Mouse (Mus musculus) left cerebral cortex, adult 8-10 months (tissue): ENCODE data around the gene Mapk3. TPM values are rescaled to one million over a fixed set of nuclear protein-coding genes. Genes with fewer than 3 reads are reported as not detected.
"Not testable (repeated sequence)": the region's sequence is repeated elsewhere in the genome, so short reads cannot be mapped to it uniquely, and the experiment has no call there.

Experiments used
- DNase-seq, 2 experiments: peaks; one replicate each; pipeline ENCODE4 v3.0.0; 2022; ENCODE audit warnings: low spot score in 2 of 2
- total RNA-seq, 4 experiments: library from RNA; stranded (reverse); gene quantifications; 2 replicates each; pipeline ENCODE4 v1.2.4; 2022

Mapk3 gene
- 100 to 1,000 TPM; 183 to 207 (median 190) TPM for total RNA-seq

GRCm38 (mm10) chr7:126759050-126759671, at the start of gene Mapk3:
TSS of gene Mapk3 (plus strand) at chr7:126759601.
- peak; percentile 68 to 90 for DNase-seq

DNA sequence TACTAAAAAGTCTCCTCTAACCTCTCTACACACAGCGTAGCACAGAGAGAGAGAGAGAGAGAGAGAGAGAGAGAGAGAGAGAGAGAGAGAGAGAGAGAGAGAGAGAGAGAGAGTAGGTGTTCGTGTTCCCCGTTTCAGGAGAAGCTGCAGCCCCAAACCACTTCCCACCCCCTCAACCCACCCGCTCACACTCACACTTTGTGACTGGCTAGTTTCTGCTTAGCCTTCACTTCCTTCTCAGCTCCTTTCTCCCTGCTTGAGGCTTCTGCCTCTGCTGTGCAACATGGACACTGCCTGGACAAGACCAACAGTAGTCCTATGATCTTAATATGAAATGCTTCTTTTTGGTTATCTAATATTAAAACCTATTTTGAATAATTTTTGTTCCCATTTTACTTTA, 49.1 kb upstream of the Mapk3 start:
- DNase-seq: no peak

DNA sequence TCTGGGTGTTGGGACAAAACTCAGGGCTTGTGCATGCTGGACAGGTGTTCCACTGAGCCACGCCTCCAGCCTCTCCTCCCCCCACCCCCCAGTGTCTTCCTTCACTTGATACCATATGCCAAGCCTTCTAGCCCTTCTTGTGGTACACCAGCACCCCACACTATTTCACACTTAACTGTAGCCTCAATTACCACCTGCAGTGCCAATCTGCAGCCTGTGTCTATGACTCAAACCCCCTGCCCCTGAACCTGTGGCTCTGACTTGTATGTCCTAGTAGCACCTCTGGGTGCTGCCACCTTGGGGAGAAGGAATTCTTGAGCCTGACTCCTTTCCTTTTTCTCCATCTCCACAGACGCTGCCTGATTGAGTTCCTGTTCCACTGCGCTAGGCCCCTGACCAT, 47.5 kb upstream of the Mapk3 start:
- no peak for DNase-seq

- no peak for DNase-seq
Observed at GRCm38 (mm10) chr7:126715679-126716078, 43.7 kb upstream of the Mapk3 start.

DNA sequence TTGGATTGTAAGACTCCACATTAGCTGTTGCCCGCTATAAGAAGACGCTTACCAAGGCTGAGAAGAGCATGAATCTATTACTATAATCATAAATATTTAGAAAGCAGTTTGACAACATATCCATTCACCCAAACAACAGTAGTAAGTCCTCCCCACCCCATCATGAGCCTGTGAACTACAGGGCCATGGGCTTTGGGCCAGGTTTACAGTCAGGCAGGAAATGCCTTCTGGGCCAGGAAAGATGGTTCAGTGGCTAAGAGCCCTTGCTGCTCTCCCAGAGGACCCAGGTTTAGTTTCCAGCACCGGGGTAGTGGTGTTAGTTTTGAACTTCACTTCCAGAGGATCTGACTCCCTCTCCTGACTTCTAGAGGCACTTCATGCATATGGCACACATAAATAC, 41.8 kb upstream of the Mapk3 start:
- DNase-seq: no peak

GRCm38 (mm10) chr7:126718787-126719337, 40.5 kb upstream of the Mapk3 start:
- DNase-seq: peak in 1 of 2 experiments; percentile 51

- no peak for DNase-seq
Observed at GRCm38 (mm10) chr7:126721635-126722034, 37.8 kb upstream of the Mapk3 start.

DNA sequence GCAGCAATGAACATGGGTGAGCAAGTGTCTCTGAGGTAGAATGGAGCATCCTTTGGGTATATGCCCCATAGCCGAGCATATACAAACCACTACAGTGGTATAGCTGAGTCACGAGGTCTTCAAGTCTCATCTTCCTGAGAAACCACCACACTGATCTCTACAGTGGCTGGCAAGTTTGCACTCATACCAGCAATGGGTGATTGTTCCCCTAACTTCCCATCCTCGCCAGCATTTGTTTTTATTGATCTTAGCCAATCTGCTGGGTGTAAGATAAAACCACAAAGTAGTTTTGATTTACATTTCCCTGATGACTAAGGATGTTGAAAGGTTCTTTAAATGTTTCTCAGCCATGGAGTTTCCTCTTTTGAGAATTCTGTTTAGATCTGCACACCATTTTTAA, 34.3 kb upstream of the Mapk3 start:
- no peak for DNase-seq

GRCm38 (mm10) chr7:126725667-126726066, 33.7 kb upstream of the Mapk3 start:
- no peak for DNase-seq

DNA sequence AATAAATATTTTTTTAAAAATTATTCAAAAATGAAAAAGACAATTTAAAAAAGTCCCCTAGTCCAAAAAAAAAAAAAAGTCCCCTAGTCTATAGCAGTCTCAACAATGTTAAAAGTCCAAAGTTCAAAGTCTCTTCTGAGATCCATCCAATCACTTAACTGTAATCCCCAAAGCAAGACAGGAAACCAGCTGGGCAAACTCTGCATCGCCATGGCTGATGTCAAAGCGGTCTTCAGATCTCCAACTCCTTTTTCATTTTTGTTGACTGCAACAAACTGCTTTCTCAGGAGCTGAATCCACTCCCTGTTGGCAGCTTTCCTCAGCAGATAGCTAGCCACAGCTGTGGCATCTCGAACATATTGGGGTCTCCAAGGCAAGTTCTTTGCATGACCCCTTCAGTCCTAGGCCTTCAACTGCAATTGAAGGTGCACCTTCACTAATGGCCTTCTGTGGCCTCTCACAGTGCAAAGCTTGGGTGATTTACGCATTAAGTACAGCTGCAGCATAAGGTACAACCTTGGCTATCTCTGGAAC, 29.1 kb upstream of the Mapk3 start:
- DNase-seq: not testable (repeated sequence)

DNA sequence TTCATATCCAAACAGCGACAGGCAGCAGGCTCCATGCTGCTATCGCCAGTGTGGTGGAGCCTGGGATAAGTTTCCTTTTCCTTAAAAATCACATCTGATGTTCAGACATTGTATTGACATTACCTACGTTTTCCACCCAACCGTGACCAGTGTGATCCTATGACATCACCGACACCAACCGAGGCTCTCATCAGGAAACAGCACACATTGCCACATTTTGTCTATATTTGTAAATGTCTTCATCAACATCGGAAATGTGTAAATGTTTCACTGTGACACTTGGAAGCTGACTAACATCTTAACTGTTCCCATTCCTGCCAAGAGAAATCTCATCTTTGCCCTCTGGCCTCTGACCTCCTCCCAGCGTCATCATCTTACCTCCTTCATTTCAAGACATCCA, 23.3 kb upstream of the Mapk3 start:
- no peak for DNase-seq

DNA sequence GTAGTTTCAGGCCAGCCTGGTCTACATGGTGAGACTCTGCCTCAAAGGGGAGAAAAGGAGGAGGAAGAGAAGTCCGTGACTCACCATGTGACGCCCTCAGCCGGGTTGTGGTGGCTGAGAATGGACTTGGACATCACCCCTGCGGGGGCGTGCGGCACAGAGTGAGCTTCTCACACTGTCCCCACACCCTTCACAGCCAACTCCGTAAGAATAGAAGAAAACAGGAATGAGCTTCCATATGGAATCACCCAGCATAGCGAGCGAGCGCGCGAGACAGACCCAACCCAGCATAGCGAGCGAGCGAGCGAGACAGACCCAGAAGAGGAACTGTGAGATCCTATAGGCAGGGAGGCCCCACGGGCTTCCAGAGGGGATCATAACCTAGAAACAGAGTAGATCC, 19.9 kb upstream of the Mapk3 start:
- DNase-seq: peak in 1 of 2 experiments; percentile 84

- no peak for DNase-seq
Observed at GRCm38 (mm10) chr7:126740132-126740735, 19.2 kb upstream of the Mapk3 start.

DNA sequence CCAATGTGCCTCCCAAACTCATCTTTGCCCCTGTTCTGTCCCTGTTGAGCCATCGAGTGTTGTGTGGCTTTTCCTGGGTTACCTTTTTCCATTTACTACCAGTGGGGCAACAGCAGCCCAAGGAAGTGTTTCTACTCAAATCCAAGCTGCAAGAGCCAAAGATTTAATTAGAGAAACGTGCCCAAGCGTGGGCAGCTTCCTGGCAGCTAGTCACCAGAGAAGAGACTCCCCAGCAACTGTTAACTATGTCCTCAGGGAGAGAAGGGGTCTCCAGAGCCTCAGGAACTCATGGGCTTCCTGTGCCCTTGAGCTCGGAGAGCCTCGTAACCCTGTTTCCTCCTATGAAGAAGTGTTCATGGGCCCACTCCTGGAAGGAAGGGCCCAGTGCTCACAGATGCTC, 18.4 kb upstream of the Mapk3 start:
- DNase-seq: no peak

DNA sequence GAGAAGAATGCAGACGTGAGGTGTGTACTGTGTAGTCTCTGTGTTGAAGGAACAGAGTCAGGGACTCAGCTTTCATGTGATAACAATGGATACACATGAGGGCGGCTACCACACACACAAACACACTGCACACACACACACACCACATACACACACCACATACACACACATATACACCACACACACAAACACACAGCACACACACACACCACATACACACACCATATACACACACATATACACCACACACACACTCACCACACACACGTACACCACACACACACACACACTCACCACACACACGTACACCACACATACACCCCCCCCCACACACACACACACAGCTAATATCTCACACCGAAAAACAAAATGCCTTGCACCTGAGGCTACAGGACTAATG, 17.9 kb upstream of the Mapk3 start:
- DNase-seq: no peak

- no peak for DNase-seq
Observed at GRCm38 (mm10) chr7:126741964-126742482, 17.4 kb upstream of the Mapk3 start.

- DNase-seq: peak in 1 of 2 experiments; percentile 22
Observed at GRCm38 (mm10) chr7:126746066-126746465, 13.3 kb upstream of the Mapk3 start.

DNA sequence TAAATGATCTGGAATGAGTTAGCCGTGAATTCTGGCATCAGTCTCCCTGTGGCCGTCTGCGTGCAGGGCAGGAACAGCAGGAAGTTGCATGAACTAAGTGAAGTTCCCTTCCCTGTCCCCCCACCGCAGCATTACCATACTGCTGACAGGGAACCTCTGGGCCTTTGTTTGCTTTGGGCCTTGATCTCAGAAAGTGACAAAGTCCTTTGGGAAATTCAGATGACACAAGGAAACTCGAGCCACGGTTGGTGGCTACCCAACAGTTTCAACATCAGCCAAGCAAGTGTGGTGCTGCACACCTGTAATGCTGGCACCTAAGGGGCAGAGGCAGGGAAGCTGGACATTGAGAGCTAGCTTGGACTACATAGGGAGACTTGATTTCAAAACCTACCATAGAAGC, 12.6 kb upstream of the Mapk3 start:
- DNase-seq: no peak

DNA sequence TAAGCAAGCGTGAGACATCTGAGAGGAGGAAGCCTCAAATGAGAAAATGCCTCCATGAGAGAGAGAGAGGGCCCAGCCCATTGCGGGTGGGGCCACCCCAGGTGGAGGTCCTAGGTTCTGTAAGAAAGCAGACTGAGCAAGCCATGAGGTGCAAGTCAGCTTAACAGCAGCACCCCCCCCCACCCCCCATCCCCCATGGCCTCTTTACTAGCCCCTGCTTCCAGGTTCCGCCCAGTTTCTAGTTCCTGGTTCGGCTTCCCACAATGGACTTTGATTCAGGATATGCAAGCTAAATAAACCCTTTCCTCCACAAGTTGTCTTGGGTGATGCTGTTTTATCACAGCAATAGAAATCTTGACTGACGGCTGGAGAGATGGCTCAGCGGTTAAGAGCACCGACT, 10.6 kb upstream of the Mapk3 start:
- no peak for DNase-seq

DNA sequence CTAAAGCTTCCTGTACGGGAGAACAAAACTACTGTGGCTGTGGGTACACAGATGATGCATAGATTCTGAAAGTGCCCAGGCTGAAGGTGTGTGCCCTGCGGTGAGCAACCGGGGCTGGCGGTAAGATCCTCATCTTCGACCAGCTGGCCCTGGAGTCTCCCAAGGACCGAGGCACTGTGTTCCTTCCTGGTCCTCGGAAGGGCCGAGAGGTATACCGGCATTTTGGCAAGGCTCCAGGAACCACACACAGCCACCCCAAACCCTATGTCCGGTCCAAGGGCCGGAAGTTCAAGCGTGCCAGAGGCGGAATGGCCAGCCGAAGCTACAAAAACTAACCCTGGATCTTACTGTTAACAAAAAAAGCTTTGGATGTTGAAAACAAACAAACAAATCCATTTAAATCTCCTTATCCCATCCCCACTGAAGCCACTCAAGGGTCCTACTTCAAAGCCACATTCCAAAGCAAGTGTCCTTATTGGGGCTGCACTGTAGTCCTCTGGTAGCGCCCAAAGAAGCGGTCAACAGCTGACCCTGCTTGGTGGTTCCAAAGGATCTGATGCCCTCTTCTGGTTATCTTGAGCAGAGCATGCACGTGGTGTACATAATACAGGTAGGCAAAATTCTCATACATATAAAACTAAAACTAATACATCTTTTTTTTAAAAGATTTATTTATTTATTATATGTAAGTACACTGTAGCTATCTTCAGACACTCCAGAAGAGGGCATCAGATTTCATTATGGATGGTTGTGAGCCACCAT, 9.6 kb upstream of the Mapk3 start:
- no peak for DNase-seq

DNA sequence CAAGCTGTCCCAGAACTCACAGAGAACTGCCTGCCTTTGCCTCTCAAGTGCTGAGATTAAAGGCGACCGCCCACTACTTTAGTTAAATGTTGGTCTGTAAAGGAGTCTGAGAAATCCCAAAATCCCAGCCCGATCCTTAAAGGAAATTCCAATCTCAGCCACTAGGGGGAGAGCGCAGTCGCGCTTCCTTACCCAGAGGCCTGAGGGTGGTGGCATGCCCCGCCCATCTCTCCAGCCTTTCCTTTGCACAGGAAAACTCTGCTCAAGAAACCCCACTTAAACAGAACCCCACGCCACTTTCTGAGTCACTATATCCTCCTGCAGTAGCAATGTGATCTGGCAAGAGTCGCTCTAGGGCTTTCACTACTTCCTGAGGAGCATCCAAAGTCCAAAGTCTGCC, 4.5 kb upstream of the Mapk3 start:
- peak; percentile 55 to 64 for DNase-seq

GRCm38 (mm10) chr7:126758539-126758938, 862 bp upstream of the Mapk3 start:
- no peak for DNase-seq
